Mouse (Mus musculus) spleen, adult 12 weeks (tissue): ENCODE measurements around the gene Hebp1.

Experiments
- DNase-seq: peaks from one replicate; pipeline ENCODE4 v3.0.0; 2022; ENCODE audit warnings: low spot score

Gene Hebp1

GRCm38 (mm10) chr6:135197446-135197845 is 376 bp downstream of the Hebp1 start:
- no peak for DNase-seq

GRCm38 (mm10) chr6:135196707-135197106 is 1.1 kb downstream of the Hebp1 start:
- DNase-seq: peak; percentile 64

DNA sequence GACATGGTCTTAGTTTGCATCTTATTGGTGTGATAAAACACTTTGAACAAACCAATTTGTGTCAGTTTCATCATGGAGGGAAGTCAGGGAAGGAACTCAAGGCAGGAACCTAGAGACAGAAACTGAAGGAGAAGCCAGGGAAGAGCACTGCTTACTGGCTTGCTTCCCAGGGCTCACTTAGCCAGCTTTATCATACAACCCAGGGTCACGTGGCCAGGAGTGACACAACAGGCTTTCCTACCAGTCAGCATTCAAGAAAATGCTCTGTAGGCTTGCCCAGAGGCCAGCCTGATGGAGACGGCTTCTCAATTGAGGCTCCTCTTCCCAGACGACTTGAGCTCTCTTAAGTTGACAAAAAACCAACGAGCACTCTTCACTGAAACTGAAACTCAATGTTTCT is 2.9 kb downstream of the Hebp1 start:
- peak; percentile 49 for DNase-seq

DNA sequence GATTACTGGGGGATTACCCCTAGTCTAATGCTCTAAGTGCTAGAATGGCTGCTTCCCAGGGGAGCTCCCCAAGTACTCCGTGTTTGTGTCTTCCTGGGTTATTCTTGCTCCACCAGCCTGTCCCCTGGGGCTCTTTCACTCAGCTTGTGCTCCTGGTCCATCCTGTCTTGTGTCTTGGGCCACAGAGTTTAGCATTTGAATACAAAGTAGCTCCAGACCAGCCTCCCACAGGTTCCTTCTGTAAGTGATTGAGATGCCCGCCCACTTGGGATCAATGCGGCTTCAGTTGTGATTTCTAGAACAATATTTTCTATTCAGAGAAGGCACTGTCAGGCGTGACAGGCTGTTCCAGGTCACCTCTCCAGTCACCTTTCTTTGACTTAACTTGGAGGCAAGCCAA is 4.1 kb downstream of the Hebp1 start:
- no peak for DNase-seq

GRCm38 (mm10) chr6:135192993-135193392 is 4.8 kb downstream of the Hebp1 start:
- no peak for DNase-seq

DNA sequence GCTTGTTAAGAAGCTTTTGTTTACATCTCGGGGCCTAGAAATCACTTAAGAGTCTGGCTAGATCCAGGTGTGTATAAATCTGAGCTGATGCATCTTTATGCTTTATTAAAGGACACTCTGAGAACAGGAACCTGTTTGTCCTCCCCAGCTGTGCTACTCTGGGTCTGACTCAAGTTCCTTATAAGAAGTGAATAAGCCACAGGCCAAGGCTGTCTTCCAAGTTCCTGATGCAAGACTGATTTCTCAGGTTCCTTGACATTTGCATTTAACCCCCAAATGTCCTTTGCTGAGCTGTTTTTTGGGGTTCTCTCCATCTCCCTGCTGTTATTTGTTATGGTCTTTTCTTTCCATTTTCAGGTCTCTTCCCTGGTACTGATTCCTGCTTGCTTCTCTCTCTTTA is 5.9 kb downstream of the Hebp1 start:
- DNase-seq: no peak

DNA sequence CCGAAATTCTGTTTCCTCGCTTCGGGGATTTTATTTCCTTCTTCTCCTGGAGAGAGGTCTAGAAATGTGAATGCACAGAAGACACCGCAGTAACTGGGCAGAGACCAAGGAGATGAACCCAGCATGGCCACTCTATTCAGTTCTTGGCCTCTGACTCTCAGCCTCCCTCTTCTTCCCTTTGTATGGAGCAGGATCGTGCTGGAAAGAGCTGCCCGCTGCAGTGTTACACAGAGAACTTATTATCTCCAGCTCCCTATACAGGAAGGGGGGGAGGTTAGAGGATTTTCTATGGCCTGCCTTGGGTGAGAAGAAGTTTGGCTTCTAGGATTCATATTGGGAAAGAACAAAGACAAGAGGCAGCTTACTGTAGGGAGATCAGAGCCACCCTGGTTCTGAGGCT is 7.7 kb downstream of the Hebp1 start:
- DNase-seq: no peak

- DNase-seq: no peak
Observed at GRCm38 (mm10) chr6:135188629-135189028, 9.2 kb downstream of the Hebp1 start.

DNA sequence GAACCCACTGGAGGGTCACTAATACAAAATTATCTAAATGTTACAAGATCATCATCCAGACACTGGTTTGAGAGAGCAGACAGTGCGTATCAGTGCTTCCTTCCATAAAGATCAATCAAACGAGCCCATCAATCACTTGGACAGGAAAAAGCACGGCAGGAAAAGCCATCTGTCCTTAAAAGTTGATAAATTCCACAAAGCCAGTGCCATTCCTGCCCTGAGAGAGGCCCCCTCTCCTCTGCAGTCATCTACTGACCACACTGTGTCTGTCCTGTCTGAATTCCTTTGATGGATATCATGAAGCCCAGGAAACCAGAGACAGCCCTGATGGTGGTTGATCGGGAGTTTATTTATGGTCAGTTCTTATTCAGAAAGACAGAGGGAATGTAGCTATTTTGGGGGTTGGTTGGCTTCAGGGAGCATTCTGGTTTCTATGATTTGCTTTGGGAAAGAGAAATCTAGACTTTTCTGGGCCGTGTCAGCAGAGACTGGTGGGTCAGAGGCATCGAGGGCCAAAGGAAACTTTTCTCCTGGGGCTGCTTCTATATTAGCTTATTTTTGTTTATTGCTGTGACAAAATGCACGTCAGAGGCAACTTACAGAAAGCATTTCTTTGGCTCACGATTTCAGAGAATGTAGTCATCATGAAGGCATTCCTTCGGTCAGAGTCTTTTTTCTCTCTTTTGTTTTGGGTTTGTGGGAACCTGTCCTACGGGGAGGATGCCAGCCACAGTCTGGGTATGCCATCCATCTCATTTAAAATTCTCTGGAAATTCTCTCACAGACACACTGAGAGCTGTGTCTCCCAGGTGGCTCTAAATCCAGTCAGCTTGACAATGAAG is 10.5 kb downstream of the Hebp1 start:
- DNase-seq: no peak

DNA sequence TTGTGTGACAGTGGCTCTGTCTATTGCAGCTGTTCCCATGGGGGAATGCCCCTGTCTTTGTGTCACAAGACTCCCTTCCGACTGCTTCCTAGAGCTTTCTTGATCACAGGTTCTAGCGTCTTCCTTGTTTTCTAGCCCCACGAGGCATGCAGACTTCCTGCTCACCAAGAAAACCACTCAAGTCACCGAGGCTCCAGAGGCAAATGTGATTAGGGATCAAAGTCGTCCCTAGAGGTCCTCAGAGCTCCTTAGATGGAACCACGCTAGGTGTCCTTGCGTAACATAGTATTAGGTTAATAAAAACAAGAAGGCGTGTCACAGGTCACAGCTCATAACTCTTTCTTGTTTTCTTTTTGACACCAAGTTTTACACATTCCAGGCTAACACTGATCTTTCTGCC is 13.9 kb downstream of the Hebp1 start:
- DNase-seq: no peak

DNA sequence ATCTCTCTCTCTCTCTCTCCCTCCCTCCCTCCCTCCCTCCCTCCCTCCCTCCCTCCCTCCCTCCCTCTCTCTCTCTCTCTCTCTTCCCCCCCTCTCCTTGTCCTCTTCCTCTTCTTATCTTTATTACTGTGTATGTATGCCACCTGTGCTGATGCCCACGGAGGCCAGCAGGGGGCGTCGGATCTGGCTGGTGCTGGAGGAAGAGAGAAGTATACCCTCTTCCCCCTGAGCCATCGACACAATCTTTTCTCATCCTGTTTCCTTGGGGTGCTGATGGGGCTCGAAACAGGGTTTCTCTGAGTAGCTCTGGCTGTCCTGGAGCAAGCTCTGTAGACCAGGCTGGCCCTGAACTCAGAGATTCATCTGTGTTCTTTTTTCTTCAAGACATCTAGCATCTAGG is 14.9 kb downstream of the Hebp1 start:
- DNase-seq: no peak

DNA sequence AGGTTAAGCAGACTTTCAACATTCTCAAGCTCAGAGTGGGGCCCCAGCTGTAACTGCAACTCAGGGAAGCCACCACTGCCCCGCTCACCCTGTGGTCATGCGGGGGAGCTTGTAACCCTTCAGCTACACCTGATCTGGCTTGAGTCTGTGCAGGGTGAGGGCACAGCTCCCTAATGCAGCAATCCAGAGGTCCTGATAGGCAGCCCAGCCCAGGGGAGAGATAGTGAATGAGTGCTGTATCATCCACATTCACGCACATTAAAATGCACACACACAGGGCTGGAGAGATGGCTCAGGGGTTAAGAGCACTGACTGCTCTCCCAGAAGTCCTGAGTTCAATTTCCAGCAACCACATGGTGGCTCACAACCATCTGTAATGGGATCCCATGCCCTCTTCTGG is 19.2 kb downstream of the Hebp1 start:
- no peak for DNase-seq

- DNase-seq: no peak
Observed at GRCm38 (mm10) chr6:135177271-135177670, 20.6 kb downstream of the Hebp1 start.

- DNase-seq: no peak
Observed at GRCm38 (mm10) chr6:135175014-135175413, 22.8 kb downstream of the Hebp1 start.

GRCm38 (mm10) chr6:135171736-135172135 is 26.1 kb downstream of the Hebp1 start:
- DNase-seq: no peak

GRCm38 (mm10) chr6:135169246-135169645 is 28.6 kb downstream of the Hebp1 start:
- no peak for DNase-seq

- no peak for DNase-seq
Observed at GRCm38 (mm10) chr6:135168471-135168870, 29.4 kb downstream of the Hebp1 start.

GRCm38 (mm10) chr6:135167380-135168311 is 30.2 kb downstream of the Hebp1 start:
- peak; percentile 95 for DNase-seq

DNA sequence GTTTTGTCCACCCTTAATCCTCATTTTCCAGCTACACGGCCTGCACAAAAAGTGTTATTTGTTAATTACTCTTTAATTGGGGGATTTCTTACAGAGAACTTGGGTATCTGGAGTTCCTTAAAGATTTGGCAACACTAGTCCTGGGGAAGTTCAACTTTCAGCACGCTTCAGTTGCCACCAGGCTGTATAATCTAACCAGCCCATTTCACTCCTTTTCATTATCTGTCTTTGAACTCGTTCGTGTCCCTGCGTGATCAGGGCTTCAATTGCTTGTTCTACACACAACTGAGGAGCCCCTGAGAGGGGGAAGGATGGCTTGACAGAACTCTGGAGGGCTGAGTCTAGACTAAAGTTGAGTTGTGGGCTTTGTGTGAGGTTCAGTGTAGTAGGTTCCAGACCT is 31.1 kb downstream of the Hebp1 start:
- DNase-seq: peak; percentile 37

DNA sequence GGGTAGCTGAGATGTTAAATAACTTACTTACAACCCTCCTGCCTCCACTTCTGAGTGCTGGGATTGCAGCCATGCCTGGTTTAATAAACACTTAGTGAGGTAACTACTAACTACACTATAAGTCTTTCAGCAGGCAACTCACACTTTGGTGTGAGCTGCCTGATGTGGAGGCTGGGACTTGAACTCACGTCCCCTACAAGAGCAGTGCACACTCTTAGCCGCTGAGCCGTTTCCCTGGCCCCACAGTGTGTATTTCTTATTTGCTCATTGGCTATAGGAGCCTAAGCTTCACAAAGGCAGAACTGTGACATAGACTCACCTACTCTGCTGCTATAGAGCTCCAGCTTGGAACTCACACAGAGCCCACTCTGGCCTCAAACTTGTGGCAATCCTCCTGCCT is 31.6 kb downstream of the Hebp1 start:
- DNase-seq: no peak

DNA sequence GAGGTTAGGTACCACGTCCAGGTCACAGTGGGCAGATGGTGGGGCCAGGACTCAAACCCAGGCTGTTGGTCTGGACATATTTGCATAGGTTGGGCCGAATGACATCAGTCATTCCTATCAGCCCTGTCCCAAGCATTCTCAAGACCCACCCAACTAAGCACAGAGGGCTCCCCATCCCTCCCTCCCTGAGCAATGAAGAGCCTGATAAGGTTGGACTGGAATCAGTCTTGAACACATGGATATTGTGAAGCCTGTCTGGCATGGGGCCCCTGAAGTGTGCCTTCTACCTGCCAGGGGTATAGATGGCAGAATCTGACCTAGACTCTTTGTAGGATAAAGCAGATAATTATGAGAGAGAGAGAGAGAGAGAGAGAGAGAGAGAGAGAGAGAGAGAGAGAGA is 32.1 kb downstream of the Hebp1 start:
- DNase-seq: no peak

DNA sequence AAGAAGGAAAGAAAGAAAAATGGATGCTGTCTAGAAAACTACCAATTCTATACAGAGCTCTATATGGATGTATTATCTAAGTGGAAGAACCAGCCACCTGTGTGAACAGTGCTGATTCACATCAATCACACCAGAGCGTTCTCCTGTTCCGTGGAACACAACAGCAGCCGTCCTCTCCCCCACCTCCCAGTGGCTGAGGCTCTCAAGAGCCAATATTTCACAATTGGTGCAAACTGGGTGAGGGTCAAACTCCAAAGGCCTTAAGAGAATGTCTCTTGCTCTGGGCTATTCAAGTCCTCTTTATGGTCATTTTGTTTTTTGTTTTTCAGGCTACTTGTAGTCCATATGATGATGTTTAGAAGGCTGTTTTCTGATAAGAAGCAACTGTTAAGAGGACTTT is 32.6 kb downstream of the Hebp1 start:
- DNase-seq: no peak

- no peak for DNase-seq
Observed at GRCm38 (mm10) chr6:135162861-135163260, 35.0 kb downstream of the Hebp1 start.
